Mouse (Mus musculus) heart, adult 8-10 months (tissue): Measurements from ENCODE around the gene Ptprf. TPM values are rescaled to one million over a fixed set of nuclear protein-coding genes. Genes with fewer than 3 reads are reported as not detected.

ENCODE experiments used
- DNase-seq: peaks from one replicate; pipeline ENCODE4 v3.0.0; 2022; ENCODE audit warnings: low spot score
- total RNA-seq, 4 experiments: library from RNA; stranded (reverse); gene quantifications; 2 replicates each; pipeline ENCODE4 v1.2.4; 2022

Gene Ptprf
- total RNA-seq, 4 experiments from 2014 or later: 3.6 to 6.8 (median 4.6) TPM

- no peak for DNase-seq
Measured at GRCm38 (mm10) chr4:118259782-118260463, 31.3 kb downstream of the Ptprf start.

- no peak for DNase-seq
Measured at GRCm38 (mm10) chr4:118257977-118258376, 33.2 kb downstream of the Ptprf start.

- no peak for DNase-seq
Measured at GRCm38 (mm10) chr4:118257416-118257815, 33.8 kb downstream of the Ptprf start.

- DNase-seq: no peak
Measured at GRCm38 (mm10) chr4:118256217-118256616, 35.0 kb downstream of the Ptprf start.

GRCm38 (mm10) chr4:118254953-118255352, 36.3 kb downstream of the Ptprf start:
- DNase-seq: no peak

- DNase-seq: no peak
Measured at GRCm38 (mm10) chr4:118247323-118247722, 43.9 kb downstream of the Ptprf start.

- DNase-seq: no peak
Measured at GRCm38 (mm10) chr4:118245847-118246246, 45.4 kb downstream of the Ptprf start.

- no peak for DNase-seq
Measured at GRCm38 (mm10) chr4:118243791-118244190, 47.4 kb downstream of the Ptprf start.

- no peak for DNase-seq
Measured at GRCm38 (mm10) chr4:118243298-118243697, 47.9 kb downstream of the Ptprf start.

GRCm38 (mm10) chr4:118239960-118240689, 51.1 kb downstream of the Ptprf start:
- DNase-seq: no peak

GRCm38 (mm10) chr4:118238666-118239065, 52.5 kb downstream of the Ptprf start:
- DNase-seq: no peak

GRCm38 (mm10) chr4:118236871-118237270, 54.3 kb downstream of the Ptprf start:
- no peak for DNase-seq

- no peak for DNase-seq
Measured at GRCm38 (mm10) chr4:118234711-118235388, 56.4 kb downstream of the Ptprf start.

GRCm38 (mm10) chr4:118233886-118234285, 57.3 kb downstream of the Ptprf start:
- no peak for DNase-seq

- DNase-seq: no peak
Measured at GRCm38 (mm10) chr4:118231861-118232260, 59.3 kb downstream of the Ptprf start.

- no peak for DNase-seq
Measured at GRCm38 (mm10) chr4:118229035-118229770, 62.0 kb downstream of the Ptprf start.

GRCm38 (mm10) chr4:118227398-118227797, 63.8 kb downstream of the Ptprf start:
- no peak for DNase-seq

- DNase-seq: no peak
Measured at GRCm38 (mm10) chr4:118221261-118221660, 69.9 kb downstream of the Ptprf start.

- no peak for DNase-seq
Measured at GRCm38 (mm10) chr4:118220756-118221155, 70.4 kb downstream of the Ptprf start.

- no peak for DNase-seq
Measured at GRCm38 (mm10) chr4:118219487-118219886, 71.7 kb downstream of the Ptprf start.

- DNase-seq: no peak
Measured at GRCm38 (mm10) chr4:118218521-118218920, 72.7 kb downstream of the Ptprf start.
